Mouse (Mus musculus): ENCODE results near the gene Myl7.

DNA sequence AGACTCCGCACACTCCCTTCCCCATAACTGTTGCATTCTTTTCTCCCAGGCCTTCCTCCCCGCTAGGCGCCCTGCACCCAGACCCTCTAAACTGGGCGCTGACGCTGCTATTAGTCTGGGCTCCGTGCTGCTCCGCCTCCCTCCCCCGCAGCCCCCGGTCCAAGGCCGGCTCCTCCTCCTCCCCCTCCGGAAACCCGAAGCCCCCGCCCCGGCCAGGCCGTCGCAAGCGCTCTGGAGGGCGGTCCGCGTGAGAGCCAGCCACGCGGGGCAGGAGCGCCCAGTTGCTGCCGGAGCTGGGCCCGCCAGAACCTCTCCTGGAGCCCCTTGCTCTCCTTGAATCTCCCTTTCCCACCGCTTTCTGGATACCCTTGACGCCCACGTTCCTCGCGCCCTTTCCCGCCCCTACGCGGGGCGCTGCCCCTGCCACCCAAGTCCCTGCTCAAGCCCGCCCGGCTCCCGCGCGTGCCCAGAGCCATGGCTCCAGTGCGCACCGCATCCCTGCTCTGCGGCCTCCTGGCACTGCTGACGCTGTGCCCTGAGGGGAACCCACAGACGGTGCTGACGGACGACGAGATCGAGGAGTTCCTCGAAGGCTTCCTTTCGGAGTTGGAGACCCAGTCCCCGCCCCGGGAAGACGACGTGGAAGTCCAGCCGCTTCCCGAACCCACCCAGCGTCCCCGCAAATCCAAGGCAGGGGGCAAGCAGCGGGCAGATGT lies 36.7 kb downstream of the Myl7 start, which contains the start of gene Aebp1:
- no peak for TF ChIP-seq CTCF (IDR thresholded peaks at IDR 0.05; ENCODE audit: borderline replicate concordance, control insufficient read depth, extremely low read depth, insufficient read depth, low read length, poor library complexity)
- no peak for TF ChIP-seq POLR2A (IDR thresholded peaks at IDR 0.05; ENCODE audit: control insufficient read depth, extremely low read depth, insufficient read depth, low read length, poor library complexity)
